Mouse (Mus musculus) midbrain, embryonic 15.5 days (tissue): ENCODE measurements around the gene Unk. TPM values are rescaled to one million over a fixed set of nuclear protein-coding genes. Genes with fewer than 3 reads are reported as not detected.

ENCODE experiments used
- ATAC-seq: fragments of 200-750 bp; cut with Nextera tagmentation; replicated peaks from 2 replicates; pipeline ENCODE4 v1.8.0; 2017; ENCODE audit warnings: moderate TSS enrichment
- H3K27ac ChIP-seq: fragments of 300-500 bp; sonication (generic); 2 replicates; pipeline ENCODE4 v1.5.1; 2015; ENCODE audit warnings: mild to moderate bottlenecking, inconsistent platforms
- H3K27me3 ChIP-seq: fragments of 300-500 bp; sonication (generic); replicated peaks from 2 replicates; pipeline ENCODE4 v1.6.1; 2015; ENCODE audit warnings: inconsistent platforms
- H3K36me3 ChIP-seq: fragments of 300-500 bp; sonication (generic); replicated peaks from 2 replicates; pipeline ENCODE4 v1.6.1; 2015; ENCODE audit warnings: inconsistent platforms
- H3K4me1 ChIP-seq: fragments of 300-500 bp; sonication (generic); 2 replicates; pipeline ENCODE4 v1.6.1; 2015; ENCODE audit warnings: inconsistent platforms
- H3K4me2 ChIP-seq: fragments of 300-500 bp; sonication (generic); 2 replicates; pipeline ENCODE4 v1.6.1; 2015; ENCODE audit warnings: inconsistent platforms, mild to moderate bottlenecking, moderate library complexity
- H3K4me3 ChIP-seq: fragments of 300-500 bp; sonication (generic); 2 replicates; pipeline ENCODE4 v1.5.1; 2015; ENCODE audit warnings: mild to moderate bottlenecking, inconsistent platforms
- H3K9ac ChIP-seq: fragments of 300-500 bp; sonication (generic); 2 replicates; pipeline ENCODE4 v1.6.1; 2015; ENCODE audit warnings: mild to moderate bottlenecking, inconsistent platforms
- H3K9me3 ChIP-seq: fragments of 300-500 bp; sonication (generic); 2 replicates; pipeline ENCODE4 v1.6.1; 2016; ENCODE audit warnings: inconsistent platforms
- WGBS: fragments of 180-500 bp; shearing (Covaris S2); methylation state at CpG from one replicate; pipeline ENCODE4 v1.1.7; 2015; ENCODE audit warnings: mixed read lengths; 5-methylcytosine and 5-hydroxymethylcytosine counted together
- polyA plus RNA-seq: library from polyadenylated mRNA; unstranded; fragments of >200 nt; fragmentation: Nextera tagmentation; extraction: Ambion mirVana; gene quantifications from 2 replicates; pipeline ENCODE4 v1.2.1, GENCODE M21; 2015

The Unk gene
- polyA plus RNA-seq, 1 experiment from 2014 or later, result 39.7 TPM

- 95% methylated on average over 5 of the region's 5 CpGs for WGBS
- Histone ChIP-seq H3K27ac (no peak overlapping the region), H3K4me3 (no peak overlapping the region), H3K27me3 (no peaks in the 10 kb centered on the region), H3K4me1 (no peaks in the 10 kb centered on the region), H3K9ac (no peak overlapping the region), H3K4me2 (no peak overlapping the region), H3K9me3 (no peaks in the 10 kb centered on the region), H3K36me3 (0 out of 2 replicates have a peak, but pooled peaks cover 8% of the 10 kb centered on the region)
- ATAC-seq, result no peak
Measured at GRCm38 (mm10) chr11:116042372-116043138, 12.4 kb downstream of the Unk start.

- Histone ChIP-seq H3K27ac (no peak overlapping the region), H3K4me2 (no peak overlapping the region), H3K4me3 (no peak overlapping the region), H3K27me3 (no peaks in the 10 kb centered on the region), H3K9me3 (no peaks in the 10 kb centered on the region), H3K36me3 (0 out of 2 replicates have a peak, but pooled peaks cover 11% of the 10 kb centered on the region), H3K9ac (no peak overlapping the region), H3K4me1 (no peaks in the 10 kb centered on the region)
- WGBS, result 97% methylated on average over 1 of the region's 1 CpGs
- ATAC-seq, result no peak
Measured at GRCm38 (mm10) chr11:116043286-116043685, 13.2 kb downstream of the Unk start.

- Histone ChIP-seq H3K9me3 (no peaks in the 10 kb centered on the region), H3K36me3 (peaks cover 23% of the 10 kb centered on the region), H3K4me1 (no peaks in the 10 kb centered on the region), H3K4me2 (no peak overlapping the region), H3K9ac (no peak overlapping the region), H3K27ac (no peak overlapping the region), H3K27me3 (no peaks in the 10 kb centered on the region), H3K4me3 (no peak overlapping the region)
- no peak for ATAC-seq
- WGBS, result 93% methylated on average over 6 of the region's 6 CpGs
Measured at GRCm38 (mm10) chr11:116045173-116045572, 15.1 kb downstream of the Unk start.

- H3K27me3 ChIP-seq, result no peaks in the 10 kb centered on the region
- H3K4me1 ChIP-seq, result no peaks in the 10 kb centered on the region
- H3K9ac ChIP-seq, result no peak overlapping the region
- H3K4me3 ChIP-seq, result no peak overlapping the region
- 90% methylated on average over 2 of the region's 2 CpGs for WGBS
- no peaks in the 10 kb centered on the region for H3K9me3 ChIP-seq
- no peak overlapping the region for H3K27ac ChIP-seq
- peaks cover 37% of the 10 kb centered on the region for H3K36me3 ChIP-seq
- no peak overlapping the region for H3K4me2 ChIP-seq
- no peak for ATAC-seq
Measured at GRCm38 (mm10) chr11:116049610-116050009, 19.5 kb downstream of the Unk start.

- ATAC-seq, result no peak
- H3K36me3 ChIP-seq, result peaks cover 43% of the 10 kb centered on the region
- WGBS, result 84% methylated on average over 4 of the region's 4 CpGs
Measured at GRCm38 (mm10) chr11:116050196-116050595, 20.1 kb downstream of the Unk start.

GRCm38 (mm10) chr11:116053510-116054229, 23.5 kb downstream of the Unk start:
- Histone ChIP-seq H3K27me3 (no peaks in the 10 kb centered on the region), H3K4me2 (no peak overlapping the region), H3K36me3 (peaks cover 60% of the 10 kb centered on the region), H3K4me3 (no peak overlapping the region), H3K9me3 (no peaks in the 10 kb centered on the region), H3K27ac (no peak overlapping the region), H3K9ac (no peak overlapping the region), H3K4me1 (no peaks in the 10 kb centered on the region)
- no peak for ATAC-seq
- WGBS, result 95% methylated on average over 9 of the region's 9 CpGs

More at GRCm38 (mm10) chr11:116050196-116050595, 20.1 kb downstream of the Unk start:
- Histone ChIP-seq H3K4me3 (no peak overlapping the region), H3K27me3 (no peaks in the 10 kb centered on the region), H3K4me2 (no peak overlapping the region), H3K4me1 (no peaks in the 10 kb centered on the region), H3K9me3 (no peaks in the 10 kb centered on the region), H3K27ac (no peak overlapping the region), H3K9ac (no peak overlapping the region)

GRCm38 (mm10) chr11:116055873-116056272, 25.8 kb downstream of the Unk start:
- H3K4me3 ChIP-seq, result no peak overlapping the region
- no peak overlapping the region for H3K9ac ChIP-seq
- ATAC-seq, result no peak
- H3K27me3 ChIP-seq, result no peaks in the 10 kb centered on the region
- WGBS, result 95% methylated on average over 11 of the region's 11 CpGs
- no peak overlapping the region for H3K4me2 ChIP-seq
- peaks cover 59% of the 10 kb centered on the region for H3K36me3 ChIP-seq
- no peaks in the 10 kb centered on the region for H3K4me1 ChIP-seq
- no peak overlapping the region for H3K27ac ChIP-seq
- no peaks in the 10 kb centered on the region for H3K9me3 ChIP-seq

GRCm38 (mm10) chr11:116057237-116057881, 27.2 kb downstream of the Unk start:
- Histone ChIP-seq H3K27me3 (no peaks in the 10 kb centered on the region), H3K27ac (no peak overlapping the region), H3K4me2 (no peak overlapping the region), H3K9ac (no peak overlapping the region), H3K4me3 (no peak overlapping the region), H3K36me3 (peaks cover 59% of the 10 kb centered on the region), H3K4me1 (no peaks in the 10 kb centered on the region), H3K9me3 (no peaks in the 10 kb centered on the region)
- no peak for ATAC-seq
- WGBS, result 95% methylated on average over 4 of the region's 4 CpGs

- no peak overlapping the region for H3K4me2 ChIP-seq
- no peak for ATAC-seq
- H3K4me1 ChIP-seq, result no peaks in the 10 kb centered on the region
- no peaks in the 10 kb centered on the region for H3K27me3 ChIP-seq
- no peak overlapping the region for H3K9ac ChIP-seq
- H3K36me3 ChIP-seq, result peaks cover 58% of the 10 kb centered on the region
- no peak overlapping the region for H3K27ac ChIP-seq
- H3K4me3 ChIP-seq, result no peak overlapping the region
- no peaks in the 10 kb centered on the region for H3K9me3 ChIP-seq
- WGBS, result 86% methylated on average over 12 of the region's 12 CpGs
Measured at GRCm38 (mm10) chr11:116058022-116058614, 28.0 kb downstream of the Unk start.

GRCm38 (mm10) chr11:116058868-116059690, 29.0 kb downstream of the Unk start:
- Histone ChIP-seq H3K4me1 (no peaks in the 10 kb centered on the region), H3K36me3 (peaks cover 53% of the 10 kb centered on the region), H3K9me3 (no peaks in the 10 kb centered on the region), H3K27me3 (no peaks in the 10 kb centered on the region), H3K9ac (no peak overlapping the region), H3K27ac (no peak overlapping the region), H3K4me2 (no peak overlapping the region), H3K4me3 (no peak overlapping the region)
- 93% methylated on average over 17 of the region's 17 CpGs for WGBS
- no peak for ATAC-seq

- Histone ChIP-seq H3K36me3 (peaks cover 48% of the 10 kb centered on the region), H3K4me1 (no peaks in the 10 kb centered on the region), H3K9me3 (no peaks in the 10 kb centered on the region), H3K4me2 (no peak overlapping the region), H3K27ac (no peak overlapping the region), H3K4me3 (no peak overlapping the region), H3K9ac (no peak overlapping the region), H3K27me3 (no peaks in the 10 kb centered on the region)
- ATAC-seq, result no peak
- 95% methylated on average over 11 of the region's 11 CpGs for WGBS
Measured at GRCm38 (mm10) chr11:116059691-116060025, 29.5 kb downstream of the Unk start.
